Mouse (Mus musculus) midbrain, embryonic 11.5 days (tissue): ENCODE measurements around the gene Olfml1. TPM values are rescaled to one million over a fixed set of nuclear protein-coding genes. Genes with fewer than 3 reads are reported as not detected.

ENCODE experiments used
- ATAC-seq: fragments of 200-750 bp; cut with Nextera tagmentation; 2 replicates; pipeline ENCODE4 v1.8.0; 2017; ENCODE audit warnings: moderate TSS enrichment, moderate library complexity; ENCODE audit not compliant: low FRiP score
- DNase-seq: peaks from one replicate; pipeline ENCODE4 v3.0.0; 2015; ENCODE audit warnings: low spot score; ENCODE audit errors: missing footprints
- H3K27ac ChIP-seq: fragments of 300-500 bp; sonication (generic); 2 replicates; pipeline ENCODE4 v1.5.1; 2014; ENCODE audit warnings: low read depth, low read length
- H3K27me3 ChIP-seq: fragments of 300-500 bp; sonication (generic); 2 replicates; pipeline ENCODE4 v1.6.1; 2014; ENCODE audit warnings: mild to moderate bottlenecking, low read length, moderate library complexity, mixed read lengths; ENCODE audit not compliant: control insufficient read depth, insufficient read depth
- H3K36me3 ChIP-seq: fragments of 300-500 bp; sonication (generic); 2 replicates; pipeline ENCODE4 v1.6.1; 2014; ENCODE audit warnings: mild to moderate bottlenecking, low read length, moderate library complexity, mixed read lengths; ENCODE audit not compliant: control insufficient read depth, insufficient read depth
- H3K4me1 ChIP-seq: fragments of 300-500 bp; sonication (generic); 2 replicates; pipeline ENCODE4 v1.6.1; 2014; ENCODE audit warnings: low read length; ENCODE audit not compliant: control insufficient read depth, insufficient read depth
- H3K4me2 ChIP-seq: fragments of 300-500 bp; sonication (generic); 2 replicates; pipeline ENCODE4 v1.6.1; 2014; ENCODE audit warnings: mild to moderate bottlenecking, moderate library complexity
- H3K4me3 ChIP-seq: fragments of 300-500 bp; sonication (generic); 2 replicates; pipeline ENCODE4 v1.5.1; 2014; ENCODE audit warnings: low read depth, low read length
- H3K9ac ChIP-seq: fragments of 300-500 bp; sonication (generic); 2 replicates; pipeline ENCODE4 v1.6.1; 2014; ENCODE audit warnings: low read length
- H3K9me3 ChIP-seq: fragments of 300-500 bp; sonication (generic); 2 replicates; pipeline ENCODE4 v1.6.1; 2016; ENCODE audit warnings: low read length; ENCODE audit not compliant: control insufficient read depth
- WGBS: fragments of 180-500 bp; shearing (Covaris S2); extraction: QIAGEN DNeasy Blood & Tissue Kit; methylation state at CpG from one replicate; pipeline ENCODE4 v1.1.7; 2014; 5-methylcytosine and 5-hydroxymethylcytosine counted together
- polyA plus RNA-seq: library from polyadenylated mRNA; unstranded; fragments of >200 nt; fragmentation: Nextera tagmentation; extraction: Ambion mirVana; gene quantifications from 2 replicates; pipeline ENCODE4 v1.2.1, GENCODE M21; 2014

Gene Olfml1
- polyA plus RNA-seq, 1 experiment from 2014 or later, result 6.8 TPM

DNA sequence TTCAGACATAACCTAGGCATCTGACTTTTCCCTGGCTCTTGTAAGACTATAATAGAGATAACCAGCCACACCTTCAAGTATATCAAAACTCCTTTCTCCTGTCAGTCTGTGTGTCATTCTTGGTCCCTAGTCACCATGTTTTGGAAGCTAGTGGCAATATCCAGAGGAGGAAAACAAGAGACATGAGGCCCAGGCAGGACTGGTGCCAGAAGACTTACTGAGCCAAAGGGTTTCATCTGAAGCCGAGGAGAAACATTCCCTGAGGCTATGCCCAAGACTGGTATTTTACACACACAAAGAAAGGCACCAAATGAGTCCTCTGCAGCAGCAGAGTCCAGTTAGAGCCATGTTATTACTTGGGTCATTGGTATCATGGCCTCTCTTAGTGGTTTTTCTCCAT, 22.2 kb upstream of the Olfml1 start:
- H3K4me2 ChIP-seq, result no peak overlapping the region
- no peak overlapping the region for H3K4me3 ChIP-seq
- no peaks in the 10 kb centered on the region for H3K27me3 ChIP-seq
- DNase-seq (no peak), ATAC-seq (no peak)
- no peaks in the 10 kb centered on the region for H3K36me3 ChIP-seq
- H3K9me3 ChIP-seq, result no peaks in the 10 kb centered on the region
- no peak overlapping the region for H3K9ac ChIP-seq
- H3K4me1 ChIP-seq, result no peaks in the 10 kb centered on the region
- H3K27ac ChIP-seq, result no peak overlapping the region
- WGBS, result 77% methylated on average over 1 of the region's 1 CpGs

DNA sequence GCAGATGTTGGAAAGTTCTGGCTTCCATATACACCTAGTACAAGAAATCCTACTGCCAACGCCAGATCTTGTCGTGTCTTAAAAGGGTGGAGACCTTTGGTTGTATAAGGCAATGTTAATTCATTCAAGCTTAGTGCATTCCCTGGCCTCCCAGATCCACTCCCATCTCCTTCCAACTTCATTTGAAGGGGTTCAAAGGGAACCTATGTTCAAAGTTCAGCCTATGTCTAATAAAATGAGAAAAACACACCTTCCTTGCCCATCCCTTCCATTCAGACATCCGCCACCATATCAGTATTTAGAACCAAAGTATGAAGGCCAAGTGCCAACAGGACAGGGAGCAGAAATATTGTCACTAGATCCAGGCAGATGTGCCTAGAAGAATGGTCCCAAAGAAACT, 19.4 kb upstream of the Olfml1 start:
- no peak for ATAC-seq
- H3K4me3 ChIP-seq, result no peak overlapping the region
- no peaks in the 10 kb centered on the region for H3K27me3 ChIP-seq
- H3K27ac ChIP-seq, result no peak overlapping the region
- H3K4me2 ChIP-seq, result no peak overlapping the region
- H3K9ac ChIP-seq, result no peak overlapping the region
- WGBS, result 92% methylated on average over 3 of the region's 3 CpGs
- no peaks in the 10 kb centered on the region for H3K36me3 ChIP-seq
- no peak for DNase-seq
- no peaks in the 10 kb centered on the region for H3K4me1 ChIP-seq
- H3K9me3 ChIP-seq, result no peaks in the 10 kb centered on the region

GRCm38 (mm10) chr7:107553461-107553860, 13.8 kb upstream of the Olfml1 start:
- Histone ChIP-seq H3K27me3 (no peaks in the 10 kb centered on the region), H3K9ac (no peak overlapping the region), H3K36me3 (no peaks in the 10 kb centered on the region), H3K27ac (no peak overlapping the region), H3K4me2 (no peak overlapping the region), H3K4me1 (no peaks in the 10 kb centered on the region), H3K9me3 (no peaks in the 10 kb centered on the region), H3K4me3 (no peak overlapping the region)
- 83% methylated on average over 1 of the region's 1 CpGs for WGBS
- ATAC-seq (no peak), DNase-seq (no peak)

DNA sequence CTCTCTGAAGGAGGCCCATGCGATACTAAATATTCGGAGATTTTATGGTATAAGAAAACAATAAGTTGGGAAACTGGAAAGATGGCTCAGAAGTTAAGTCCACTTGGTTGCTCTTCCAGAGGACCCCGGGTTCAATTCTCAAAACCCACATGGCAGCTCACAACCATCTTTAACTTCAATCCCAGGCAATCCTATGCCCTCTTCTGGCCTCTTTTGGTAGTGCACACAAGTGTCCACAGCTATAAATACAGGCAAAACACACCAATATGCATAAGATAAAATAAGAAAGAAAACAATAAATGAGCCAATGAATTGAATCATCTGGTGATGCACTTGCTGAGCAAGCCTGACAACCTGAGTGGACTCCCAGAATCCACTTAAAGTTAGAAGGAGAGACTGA, 11.3 kb upstream of the Olfml1 start:
- no peak overlapping the region for H3K27ac ChIP-seq
- WGBS, result 88% methylated on average over 3 of the region's 3 CpGs
- H3K9me3 ChIP-seq, result no peaks in the 10 kb centered on the region
- no peaks in the 10 kb centered on the region for H3K4me1 ChIP-seq
- no peak for DNase-seq
- no peak for ATAC-seq
- no peaks in the 10 kb centered on the region for H3K27me3 ChIP-seq
- no peak overlapping the region for H3K4me3 ChIP-seq
- no peak overlapping the region for H3K9ac ChIP-seq
- no peaks in the 10 kb centered on the region for H3K36me3 ChIP-seq
- no peak overlapping the region for H3K4me2 ChIP-seq

DNA sequence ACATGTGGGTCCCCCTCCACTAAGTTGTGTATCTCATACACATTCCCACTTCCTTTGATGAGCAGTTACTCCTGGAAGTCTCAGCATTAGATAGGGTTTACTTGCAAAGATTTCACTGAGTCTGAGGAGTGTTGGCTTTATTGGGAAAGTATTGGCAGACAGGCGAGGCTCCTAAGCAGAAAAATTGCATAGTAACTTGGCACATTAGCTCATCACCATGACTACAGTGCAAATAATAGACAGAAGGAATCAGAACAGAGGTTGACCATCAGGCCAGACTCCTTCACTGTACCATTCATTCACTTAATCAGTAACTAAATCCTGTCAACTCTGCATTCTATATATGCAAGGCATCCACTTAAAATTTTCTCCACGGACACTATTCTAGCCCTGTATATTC, 6.6 kb upstream of the Olfml1 start:
- ATAC-seq, result no peak

DNA sequence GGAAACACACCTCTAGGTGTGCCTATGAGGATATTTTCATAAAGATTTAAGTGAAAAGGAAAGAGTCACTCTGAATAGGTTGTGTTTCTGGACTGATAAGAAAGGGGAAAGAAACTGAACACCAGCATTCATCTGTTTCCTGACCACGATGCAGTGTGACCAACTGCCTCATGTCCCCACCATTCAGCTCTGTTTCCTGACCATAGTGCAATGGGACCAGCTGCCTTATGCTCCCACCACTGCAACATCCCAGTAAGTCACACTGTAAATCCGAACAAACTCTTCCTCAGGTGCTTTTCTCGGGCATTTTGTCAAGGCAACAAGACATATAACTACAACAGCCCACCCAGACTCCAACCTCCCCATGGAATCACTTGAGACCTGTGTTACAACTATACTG, 5.7 kb upstream of the Olfml1 start:
- no peak for ATAC-seq
- no peak overlapping the region for H3K4me3 ChIP-seq
- no peak for DNase-seq
- H3K4me2 ChIP-seq, result no peak overlapping the region
- no peak overlapping the region for H3K27ac ChIP-seq
- no peaks in the 10 kb centered on the region for H3K27me3 ChIP-seq
- H3K4me1 ChIP-seq, result no peaks in the 10 kb centered on the region
- H3K36me3 ChIP-seq, result no peaks in the 10 kb centered on the region
- 81% methylated on average over 3 of the region's 3 CpGs for WGBS
- H3K9me3 ChIP-seq, result no peaks in the 10 kb centered on the region
- H3K9ac ChIP-seq, result no peak overlapping the region

More for the DNA sequence above, 6.6 kb upstream of the Olfml1 start:
- H3K4me1 ChIP-seq, result no peaks in the 10 kb centered on the region
- H3K36me3 ChIP-seq, result no peaks in the 10 kb centered on the region
- H3K4me3 ChIP-seq, result no peak overlapping the region
- 82% methylated on average over 2 of the region's 2 CpGs for WGBS
- H3K9me3 ChIP-seq, result no peaks in the 10 kb centered on the region
- H3K9ac ChIP-seq, result no peak overlapping the region
- H3K27me3 ChIP-seq, result no peaks in the 10 kb centered on the region
- no peak overlapping the region for H3K27ac ChIP-seq
- H3K4me2 ChIP-seq, result no peak overlapping the region
- no peak for DNase-seq

DNA sequence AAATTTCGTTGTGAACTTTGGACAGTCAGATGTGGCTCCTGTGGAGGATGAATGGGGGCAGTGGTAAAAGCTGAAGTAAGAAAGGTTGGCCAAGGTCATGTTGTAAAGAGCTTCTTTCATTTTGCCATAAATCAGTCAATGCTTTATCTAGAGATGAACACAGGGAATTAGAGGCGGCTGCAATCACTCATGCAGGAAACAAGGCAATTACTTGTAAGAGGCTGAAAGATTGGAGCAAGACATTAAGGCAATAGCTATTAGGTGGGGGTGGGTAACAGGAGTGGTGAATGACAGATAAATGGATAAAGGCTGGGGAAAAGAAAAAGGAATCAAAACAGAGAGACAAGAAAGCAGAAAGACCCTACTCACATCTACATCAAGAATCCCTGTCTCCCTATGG, 3.5 kb upstream of the Olfml1 start:
- H3K4me2 ChIP-seq, result no peak overlapping the region
- ATAC-seq (no peak), DNase-seq (no peak)
- H3K9ac ChIP-seq, result no peak overlapping the region
- no peaks in the 10 kb centered on the region for H3K36me3 ChIP-seq
- no peak overlapping the region for H3K4me3 ChIP-seq
- WGBS, result 62% methylated on average over 2 of the region's 2 CpGs
- H3K27me3 ChIP-seq, result no peaks in the 10 kb centered on the region
- H3K4me1 ChIP-seq, result no peaks in the 10 kb centered on the region
- no peak overlapping the region for H3K27ac ChIP-seq
- no peaks in the 10 kb centered on the region for H3K9me3 ChIP-seq

- H3K4me3 ChIP-seq, result no peak overlapping the region
- H3K27me3 ChIP-seq, result no peaks in the 10 kb centered on the region
- 84% methylated on average over 5 of the region's 5 CpGs for WGBS
- no peak overlapping the region for H3K27ac ChIP-seq
- DNase-seq (no peak), ATAC-seq (no peak)
- no peak overlapping the region for H3K4me2 ChIP-seq
- H3K36me3 ChIP-seq, result no peaks in the 10 kb centered on the region
- H3K9me3 ChIP-seq, result no peaks in the 10 kb centered on the region
- H3K9ac ChIP-seq, result no peak overlapping the region
- no peaks in the 10 kb centered on the region for H3K4me1 ChIP-seq
Measured at GRCm38 (mm10) chr7:107567674-107568073, 428 bp downstream of the Olfml1 start.

- no peaks in the 10 kb centered on the region for H3K36me3 ChIP-seq
- 71% methylated on average over 4 of the region's 4 CpGs for WGBS
- no peaks in the 10 kb centered on the region for H3K27me3 ChIP-seq
- no peak overlapping the region for H3K4me2 ChIP-seq
- ATAC-seq (no peak), DNase-seq (peak; percentile 64)
- no peaks in the 10 kb centered on the region for H3K9me3 ChIP-seq
- no peak overlapping the region for H3K9ac ChIP-seq
- no peak overlapping the region for H3K4me3 ChIP-seq
- no peak overlapping the region for H3K27ac ChIP-seq
- H3K4me1 ChIP-seq, result no peaks in the 10 kb centered on the region
Measured at GRCm38 (mm10) chr7:107568971-107569370, 1.7 kb downstream of the Olfml1 start.

DNA sequence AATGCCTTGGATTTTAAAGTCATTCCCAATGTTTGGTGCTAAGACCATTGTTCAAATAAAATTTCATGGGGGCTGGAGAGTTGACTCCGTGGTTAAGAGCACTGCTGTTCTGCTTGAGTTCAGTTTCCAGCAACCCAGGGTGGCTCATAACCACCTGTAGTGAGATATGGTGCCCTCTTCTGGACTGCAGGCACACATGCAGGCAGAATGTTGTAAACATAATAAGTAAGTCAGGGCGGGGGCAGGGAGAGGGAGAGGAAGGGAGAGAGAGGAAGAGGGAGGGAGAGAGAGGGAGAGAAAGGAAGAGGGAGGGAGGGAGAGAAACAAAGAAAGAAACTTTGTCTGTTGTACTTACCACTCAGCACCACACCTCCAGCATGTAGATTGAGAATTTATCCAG, 6.6 kb downstream of the Olfml1 start:
- H3K27ac ChIP-seq, result no peak overlapping the region
- no peaks in the 10 kb centered on the region for H3K4me1 ChIP-seq
- 63% methylated on average over 2 of the region's 2 CpGs for WGBS
- H3K27me3 ChIP-seq, result no peaks in the 10 kb centered on the region
- no peaks in the 10 kb centered on the region for H3K9me3 ChIP-seq
- H3K9ac ChIP-seq, result no peak overlapping the region
- H3K4me3 ChIP-seq, result no peak overlapping the region
- ATAC-seq (no peak), DNase-seq (peak; percentile 72)
- H3K36me3 ChIP-seq, result no peaks in the 10 kb centered on the region
- no peak overlapping the region for H3K4me2 ChIP-seq
